Mouse (Mus musculus) T-helper 2 cell (primary cell): ENCODE data around the gene Eci2.
"Not testable (repeated sequence)": the region's sequence is repeated elsewhere in the genome, so short reads cannot be mapped to it uniquely, and the experiment has no call there.

Experiments used
- in situ Hi-C: fragments of 300-600 bp; cut with MboI, MseI; formaldehyde crosslinking; loops from one replicate; pipeline ENCODE4 v1.15.1; 2025; ENCODE audit warnings: high pct_unique_total_duplicates

The Eci2 gene

GRCm38 (mm10) chr13:35026879-35027278, at the start of gene Eci2:
Eci2 (minus strand) TSS chr13:35027096.
- in situ Hi-C loops, result no loop called here

- in situ Hi-C loops, result no loop called here
Observed at GRCm38 (mm10) chr13:35074862-35075261, 48.0 kb upstream of the Eci2 start.

- in situ Hi-C loops, result no loop called here
Observed at GRCm38 (mm10) chr13:35070485-35071472, 43.9 kb upstream of the Eci2 start.

GRCm38 (mm10) chr13:35067084-35067483, 40.2 kb upstream of the Eci2 start:
- in situ Hi-C loops, result no loop called here

DNA sequence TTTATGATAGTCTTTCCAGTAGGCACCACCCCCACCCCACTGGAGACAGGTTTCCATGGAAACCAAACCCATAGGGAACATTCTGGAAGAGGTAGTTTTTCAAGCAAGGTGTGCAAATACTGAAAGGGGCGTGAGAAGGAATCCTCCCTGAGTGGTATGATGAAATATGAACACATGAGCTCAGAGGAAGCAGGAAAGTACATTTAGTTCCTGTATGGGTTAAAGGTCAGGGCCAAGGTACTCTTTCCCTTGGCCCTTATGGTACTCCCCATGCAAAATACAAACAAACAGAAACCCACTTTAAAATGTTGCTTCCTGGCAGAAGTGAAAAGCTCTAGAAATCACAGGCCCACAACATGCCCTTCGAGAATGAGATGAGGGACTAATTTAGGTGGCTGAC, 39.1 kb upstream of the Eci2 start:
- in situ Hi-C loops, result no loop called here

GRCm38 (mm10) chr13:35064381-35064780, 37.5 kb upstream of the Eci2 start:
- in situ Hi-C loops, result no loop called here

- in situ Hi-C loops, result no loop called here
Observed at GRCm38 (mm10) chr13:35058145-35058544, 31.2 kb upstream of the Eci2 start.

GRCm38 (mm10) chr13:35036486-35036885, 9.6 kb upstream of the Eci2 start:
- in situ Hi-C loops, result no loop called here

GRCm38 (mm10) chr13:35035731-35036130, 8.8 kb upstream of the Eci2 start:
- in situ Hi-C loops, result no loop called here

GRCm38 (mm10) chr13:35033571-35033970, 6.7 kb upstream of the Eci2 start:
- in situ Hi-C loops, result no loop called here

DNA sequence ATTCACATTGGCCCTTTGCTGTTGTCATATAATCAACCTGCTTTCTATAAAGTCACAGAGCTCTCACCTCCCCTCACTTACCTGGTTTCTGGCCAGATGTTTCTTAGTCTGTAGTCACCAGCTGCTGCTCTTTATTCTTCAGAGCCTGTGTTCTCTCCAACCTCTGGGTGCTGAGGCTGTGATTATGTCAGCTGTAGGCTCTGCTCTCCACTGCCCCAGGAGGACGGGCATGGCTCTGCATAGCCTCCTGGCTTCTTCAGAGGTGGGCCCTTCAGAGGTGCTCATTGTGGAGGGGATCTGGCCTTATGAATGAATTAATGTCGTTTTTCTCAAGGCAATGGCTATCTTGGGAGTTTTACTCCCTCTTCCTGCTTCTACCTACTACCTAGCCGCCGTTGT, 4.8 kb upstream of the Eci2 start:
- in situ Hi-C loops, result no loop called here

- in situ Hi-C loops, result no loop called here
Observed at GRCm38 (mm10) chr13:35030979-35031683, 4.2 kb upstream of the Eci2 start.

DNA sequence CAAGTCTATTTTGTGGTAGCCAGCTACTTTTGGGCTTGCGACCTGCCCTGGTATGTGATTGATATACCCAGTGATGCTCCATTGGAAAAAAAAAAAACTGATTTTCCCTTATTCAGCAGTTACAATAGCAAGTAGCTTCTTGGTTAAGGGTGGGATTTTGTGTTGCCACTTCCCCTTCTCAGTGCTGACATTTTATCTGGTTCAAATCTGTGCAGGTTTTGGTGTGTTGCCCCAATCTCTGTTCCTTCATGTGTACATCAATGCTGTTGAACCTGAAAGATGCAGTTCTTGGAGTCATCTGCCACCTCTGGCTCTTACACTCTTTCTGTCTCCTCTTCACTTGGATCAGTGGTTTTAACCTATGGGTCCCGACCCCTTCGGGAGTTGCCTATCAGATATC, 1.5 kb upstream of the Eci2 start:
- in situ Hi-C loops, result no loop called here

- in situ Hi-C loops, result not testable (repeated sequence)
Observed at GRCm38 (mm10) chr13:35023401-35023800, 3.5 kb downstream of the Eci2 start.

DNA sequence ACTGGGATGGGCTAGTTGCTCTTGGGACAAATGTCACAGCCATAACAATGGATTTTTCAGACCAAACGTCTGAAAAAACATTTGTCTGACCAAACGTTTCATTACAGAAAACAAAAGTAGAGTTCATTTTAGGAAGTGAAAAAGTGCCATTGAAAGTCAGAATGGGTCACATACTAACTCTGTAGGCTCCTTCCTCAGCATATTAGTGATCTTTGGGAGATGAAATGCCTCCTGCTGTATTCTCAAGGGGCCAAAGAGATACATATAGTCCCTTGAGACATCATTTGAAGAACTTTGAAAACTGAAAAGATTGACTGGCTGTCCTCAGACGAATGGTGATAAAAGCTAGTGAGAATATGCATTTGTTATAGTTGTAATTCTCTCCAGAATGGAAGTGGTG, 6.5 kb downstream of the Eci2 start:
- in situ Hi-C loops, result no loop called here

DNA sequence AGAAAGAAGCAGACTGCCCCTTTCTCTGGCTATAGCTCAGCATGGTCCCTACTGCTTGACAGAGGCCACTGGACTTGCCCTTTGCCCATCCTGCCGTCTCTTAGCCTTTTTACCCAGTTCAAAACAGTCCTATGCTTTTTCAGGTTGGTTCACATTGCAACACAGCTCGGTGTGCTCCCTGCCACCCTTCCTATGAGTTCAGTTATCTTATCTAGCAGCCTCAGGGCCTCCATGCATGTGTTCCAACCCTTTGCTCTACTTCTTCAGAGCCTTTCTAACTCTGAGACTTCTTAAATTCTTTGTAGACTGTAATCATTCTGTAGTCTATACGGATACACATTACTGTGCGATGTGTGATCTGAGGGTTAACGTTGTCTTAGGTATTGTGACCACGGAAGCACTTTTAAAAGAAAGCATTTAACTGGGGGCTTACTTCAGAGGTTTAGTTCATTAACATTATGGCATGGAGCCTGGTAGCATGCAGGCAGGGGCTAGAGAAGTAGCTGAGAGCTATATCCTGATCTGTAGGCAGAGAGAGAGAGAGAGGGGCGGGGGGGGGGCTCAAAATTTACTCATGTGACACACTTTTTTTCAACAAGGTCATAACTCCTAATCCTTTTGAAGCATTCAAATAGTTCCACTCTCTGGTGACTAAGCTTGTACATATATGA, 7.9 kb downstream of the Eci2 start:
- in situ Hi-C loops, result no loop called here

DNA sequence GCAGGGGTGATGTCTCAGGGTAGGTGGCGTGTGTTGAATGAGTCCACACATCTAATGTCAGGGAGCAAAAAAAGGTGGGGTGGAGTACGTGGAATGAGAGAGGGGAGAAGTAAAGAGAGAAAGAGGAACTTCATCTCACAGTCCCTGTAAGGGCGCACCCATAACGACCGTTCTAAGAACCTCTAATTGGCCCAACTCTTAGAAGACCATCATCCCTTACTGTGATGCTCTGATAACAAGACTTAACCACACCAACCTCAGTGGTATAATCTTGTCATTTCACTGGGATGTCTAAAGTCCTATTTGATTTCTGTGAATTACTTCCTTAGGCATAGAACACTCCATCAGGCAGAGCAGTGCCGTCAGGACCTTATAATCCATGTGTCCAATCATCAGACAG, 9.5 kb downstream of the Eci2 start:
- in situ Hi-C loops, result no loop called here

- in situ Hi-C loops, result no loop called here
Observed at GRCm38 (mm10) chr13:35016067-35016466, 10.8 kb downstream of the Eci2 start.

DNA sequence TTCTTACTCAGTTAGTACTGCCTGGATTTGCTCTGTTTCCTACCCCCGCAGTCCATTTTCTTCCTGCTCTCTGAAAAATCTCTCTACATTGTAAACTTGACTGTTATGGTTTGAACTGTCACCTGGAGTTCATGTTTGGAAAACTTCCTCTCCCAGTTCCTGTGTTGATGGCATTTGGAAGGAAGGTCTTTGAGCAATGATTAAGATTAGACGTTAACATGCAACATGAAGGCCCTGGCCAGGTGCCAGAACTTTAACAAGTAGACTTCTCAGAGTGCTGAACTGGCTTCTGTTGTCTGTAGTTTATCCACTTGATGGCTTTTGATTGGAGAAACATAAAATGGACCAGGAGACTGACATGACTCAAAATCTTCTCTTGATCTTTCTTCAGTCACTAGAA, 31.0 kb downstream of the Eci2 start:
- in situ Hi-C loops, result no loop called here

DNA sequence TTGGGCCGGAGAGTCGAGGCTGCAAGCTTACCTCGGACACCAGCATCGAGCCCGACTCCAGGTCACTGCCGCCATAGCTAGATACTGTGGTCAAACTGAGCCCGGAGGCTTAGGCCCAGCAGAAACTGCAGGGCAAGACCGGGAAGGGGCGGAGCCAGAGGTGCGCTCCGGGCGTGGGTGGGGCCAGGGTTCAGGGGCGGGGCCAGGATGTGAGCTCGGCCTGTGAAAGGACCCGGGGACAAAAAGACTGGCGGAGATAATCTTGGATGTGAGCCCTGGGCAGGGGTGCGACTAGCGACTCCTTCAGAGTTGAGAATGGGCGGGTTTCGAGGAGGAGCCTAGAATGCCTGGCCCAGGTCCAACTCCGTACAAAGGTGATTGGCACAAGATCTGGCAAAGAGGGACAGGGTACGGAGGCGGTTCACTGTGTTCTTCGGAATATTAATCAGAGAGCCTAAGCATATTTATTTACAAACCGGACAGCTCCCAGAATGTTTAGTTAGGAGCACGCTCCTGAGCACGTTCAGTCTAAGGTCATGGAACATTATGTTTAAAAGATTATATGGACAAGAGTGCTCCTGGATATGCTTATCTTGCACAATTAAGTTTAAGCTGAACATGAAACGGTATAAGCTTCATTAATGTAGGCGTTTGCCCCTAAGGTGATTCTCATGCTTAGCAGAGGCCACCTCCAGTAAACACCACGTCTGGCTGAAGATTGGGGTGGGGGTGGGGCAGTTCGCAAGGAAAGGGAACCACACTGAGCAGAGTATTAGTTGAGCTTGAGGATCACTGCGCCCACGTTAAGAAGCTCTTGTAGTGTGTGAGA, 32.7 kb downstream of the Eci2 start:
- in situ Hi-C loops, result no loop called here

DNA sequence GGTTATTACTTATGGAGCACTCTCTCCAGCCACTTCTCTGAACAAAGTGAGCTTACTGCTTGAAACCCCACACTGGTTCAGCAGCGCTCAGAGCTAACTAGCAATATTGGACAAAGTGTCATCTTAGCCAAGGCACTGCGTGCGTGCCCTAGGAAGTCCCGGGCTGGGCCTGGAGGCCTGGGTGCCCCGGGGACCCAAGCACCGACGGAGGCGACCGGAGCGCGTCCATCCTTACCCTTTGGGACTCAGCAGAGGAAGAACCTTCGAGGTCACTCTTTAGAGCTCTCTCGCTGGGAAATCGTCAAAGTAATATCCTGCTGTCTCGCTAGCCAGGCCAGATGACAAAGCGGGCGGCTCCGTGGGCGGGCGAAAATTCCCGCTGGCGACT, 33.3 kb downstream of the Eci2 start:
- in situ Hi-C loops, result no loop called here
